Mouse (Mus musculus) embryonic facial prominence, embryonic 13.5 days (tissue): ENCODE measurements around the gene Atp8b5. TPM values are rescaled to one million over a fixed set of nuclear protein-coding genes. Genes with fewer than 3 reads are reported as not detected.

ENCODE experiments used
- ATAC-seq: fragments of 200-750 bp; cut with Nextera tagmentation; 2 replicates; pipeline ENCODE4 v1.8.0; 2017; ENCODE audit warnings: low read depth; ENCODE audit not compliant: insufficient number of reproducible peaks, insufficient read depth, low FRiP score, low TSS enrichment
- H3K27ac ChIP-seq: fragments of 300-500 bp; sonication (generic); 2 replicates; pipeline ENCODE4 v1.5.1; 2015; ENCODE audit warnings: moderate library complexity, mild to moderate bottlenecking, inconsistent platforms
- H3K27me3 ChIP-seq: fragments of 300-500 bp; sonication (generic); 2 replicates; pipeline ENCODE4 v1.6.1; 2015; ENCODE audit warnings: mild to moderate bottlenecking, inconsistent platforms
- H3K36me3 ChIP-seq: fragments of 300-500 bp; sonication (generic); 2 replicates; pipeline ENCODE4 v1.6.1; 2015; ENCODE audit warnings: mild to moderate bottlenecking, inconsistent platforms
- H3K4me1 ChIP-seq: fragments of 300-500 bp; sonication (generic); 2 replicates; pipeline ENCODE4 v1.6.1; 2015; ENCODE audit warnings: inconsistent platforms
- H3K4me2 ChIP-seq: fragments of 300-500 bp; sonication (generic); 2 replicates; pipeline ENCODE4 v1.6.1; 2015; ENCODE audit warnings: moderate library complexity, mild to moderate bottlenecking, inconsistent platforms
- H3K4me3 ChIP-seq: fragments of 300-500 bp; sonication (generic); 2 replicates; pipeline ENCODE4 v1.5.1; 2015; ENCODE audit warnings: mild to moderate bottlenecking, inconsistent platforms
- H3K9ac ChIP-seq: fragments of 300-500 bp; sonication (generic); 2 replicates; pipeline ENCODE4 v1.6.1; 2015; ENCODE audit warnings: mild to moderate bottlenecking, inconsistent platforms
- H3K9me3 ChIP-seq: fragments of 300-500 bp; sonication (generic); 2 replicates; pipeline ENCODE4 v1.6.1; 2016; ENCODE audit warnings: inconsistent platforms
- WGBS: fragments of 180-500 bp; shearing (Covaris S2); methylation state at CpG from one replicate; pipeline ENCODE4 v1.1.7; 2015; ENCODE audit warnings: mixed read lengths; 5-methylcytosine and 5-hydroxymethylcytosine counted together
- polyA plus RNA-seq: library from polyadenylated mRNA; unstranded; fragments of >200 nt; fragmentation: Nextera tagmentation; extraction: Ambion mirVana; gene quantifications from 2 replicates; pipeline ENCODE4 v1.2.1, GENCODE M21; 2015

Atp8b5 gene
- polyA plus RNA-seq, 1 experiment from 2014 or later = 0.41 TPM

DNA sequence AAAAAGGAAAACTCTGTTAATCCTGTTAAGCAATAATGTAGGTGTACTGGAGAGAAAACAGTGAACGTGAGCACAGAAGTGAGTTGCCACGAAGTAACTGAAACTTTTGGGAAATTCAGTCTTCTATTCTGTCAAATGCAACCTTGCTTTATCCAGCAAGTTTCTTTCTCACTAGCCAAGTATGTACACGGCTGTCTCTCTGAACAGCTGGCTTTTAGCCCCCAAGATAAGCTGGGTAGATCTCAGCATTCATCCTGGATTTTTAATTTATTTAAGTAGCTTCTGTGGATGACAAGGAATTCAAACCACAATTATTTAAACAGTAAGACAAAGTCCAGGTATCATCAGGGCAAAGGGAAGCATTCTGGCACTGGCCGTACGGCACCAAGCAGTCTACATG lies 100.3 kb downstream of the Atp8b5 start:
- Histone ChIP-seq H3K4me3 (no peak overlapping the region), H3K9ac (no peak overlapping the region), H3K36me3 (no peaks in the 10 kb centered on the region), H3K9me3 (no peaks in the 10 kb centered on the region), H3K27me3 (no peaks in the 10 kb centered on the region; the same call in 1 of the 2 replicates), H3K4me2 (no peak overlapping the region), H3K27ac (no peak overlapping the region), H3K4me1 (no peaks in the 10 kb centered on the region)
- no peak for ATAC-seq
- 89% methylated on average over 5 of the region's 5 CpGs for WGBS

DNA sequence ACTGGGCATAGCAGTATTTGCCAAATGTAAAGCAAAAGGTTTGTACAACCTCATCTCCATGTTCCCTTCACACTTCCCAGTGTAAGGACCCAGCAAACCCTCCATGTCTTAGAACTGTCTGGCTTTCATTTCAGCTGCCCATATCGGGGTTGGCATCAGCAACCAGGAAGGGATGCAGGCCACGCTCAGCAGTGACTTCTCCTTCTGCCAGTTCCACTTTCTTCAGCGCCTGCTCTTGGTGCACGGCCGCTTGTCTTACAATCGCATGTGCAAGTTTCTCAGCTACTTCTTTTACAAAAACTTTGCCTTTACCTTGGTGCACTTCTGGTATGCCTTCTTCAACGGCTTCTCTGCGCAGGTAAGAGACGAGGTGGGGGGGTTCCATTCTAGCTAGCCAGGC lies 100.8 kb downstream of the Atp8b5 start:
- Histone ChIP-seq H3K27ac (no peak overlapping the region), H3K9ac (no peak overlapping the region), H3K9me3 (no peaks in the 10 kb centered on the region), H3K27me3 (no peaks in the 10 kb centered on the region; the same call in 1 of the 2 replicates), H3K4me2 (no peak overlapping the region), H3K4me1 (no peaks in the 10 kb centered on the region), H3K4me3 (no peak overlapping the region), H3K36me3 (no peaks in the 10 kb centered on the region)
- WGBS = 92% methylated on average over 9 of the region's 9 CpGs
- no peak for ATAC-seq

DNA sequence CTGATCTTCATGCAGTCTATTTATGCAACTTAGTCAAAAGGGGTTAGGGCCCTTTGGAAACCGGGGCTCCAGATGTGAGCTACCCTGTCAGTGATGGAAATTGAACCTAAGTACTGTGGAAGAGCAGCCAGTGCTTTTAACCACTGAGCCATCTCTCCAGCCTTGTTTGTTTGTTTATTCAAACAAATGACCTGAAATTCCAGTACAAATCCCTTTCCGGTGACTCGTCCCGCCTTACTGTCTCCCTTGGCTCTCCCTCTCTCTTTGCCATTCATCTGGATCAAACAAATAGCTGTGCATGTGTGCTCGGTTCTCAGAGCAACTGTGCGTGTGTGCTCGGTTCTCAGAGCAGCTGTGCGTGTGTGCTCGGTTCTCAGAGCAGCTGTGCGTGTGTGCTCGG lies 104.4 kb downstream of the Atp8b5 start:
- Histone ChIP-seq H3K4me2 (no peak overlapping the region), H3K36me3 (no peaks in the 10 kb centered on the region), H3K4me1 (no peaks in the 10 kb centered on the region), H3K9me3 (no peaks in the 10 kb centered on the region), H3K4me3 (no peak overlapping the region), H3K27ac (no peak overlapping the region), H3K27me3 (no peaks in the 10 kb centered on the region; the same call in 1 of the 2 replicates), H3K9ac (no peak overlapping the region)
- ATAC-seq = no peak
- WGBS = 56% methylated on average over 11 of the region's 11 CpGs

DNA sequence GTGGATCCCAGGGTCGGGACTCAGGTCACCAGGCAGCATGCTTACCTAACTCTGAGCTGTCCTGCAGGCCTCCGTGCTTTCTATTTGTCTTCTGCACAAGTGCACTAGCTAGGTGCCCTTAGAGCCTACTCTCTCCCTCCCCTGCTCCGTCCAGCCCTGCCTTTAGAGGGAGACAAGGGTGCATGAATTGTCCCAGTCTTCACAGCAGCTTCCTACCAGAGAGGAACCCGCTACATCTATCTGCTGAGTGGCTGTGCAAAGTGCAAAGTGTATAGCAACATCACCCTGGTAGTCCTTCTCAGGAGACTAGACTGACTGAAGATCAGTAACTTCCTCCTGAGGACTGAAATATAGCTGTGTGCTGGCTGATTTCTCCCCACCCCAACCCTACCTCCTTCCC lies 105.2 kb downstream of the Atp8b5 start:
- no peaks in the 10 kb centered on the region for H3K4me1 ChIP-seq
- no peak overlapping the region for H3K9ac ChIP-seq
- H3K9me3 ChIP-seq = no peaks in the 10 kb centered on the region
- no peak overlapping the region for H3K4me2 ChIP-seq
- no peaks in the 10 kb centered on the region for H3K36me3 ChIP-seq
- 67% methylated on average over 4 of the region's 4 CpGs for WGBS
- H3K4me3 ChIP-seq = no peak overlapping the region
- no peak for ATAC-seq
- no peak overlapping the region for H3K27ac ChIP-seq
- H3K27me3 ChIP-seq = no peaks in the 10 kb centered on the region; the same call in 1 of the 2 replicates

DNA sequence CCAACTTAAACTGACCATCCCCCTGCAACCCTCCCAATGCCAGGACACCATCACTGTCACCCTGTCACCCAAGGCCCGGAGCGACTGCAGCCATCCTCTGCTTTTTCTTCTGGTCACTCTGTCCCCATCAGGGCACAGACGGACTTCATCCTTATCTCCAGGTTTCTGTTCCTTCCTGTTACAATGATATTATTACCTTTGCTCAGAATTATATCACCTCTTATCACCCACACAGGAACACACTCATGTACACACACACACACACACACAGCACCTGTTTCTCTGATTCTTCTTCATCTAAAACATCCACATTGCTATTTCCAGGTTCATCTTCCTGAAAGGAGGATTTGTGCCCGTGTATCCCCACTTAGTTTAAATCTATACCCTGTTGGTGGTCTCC lies 107.3 kb downstream of the Atp8b5 start:
- H3K27me3 ChIP-seq = no peaks in the 10 kb centered on the region; the same call in 1 of the 2 replicates
- no peak overlapping the region for H3K27ac ChIP-seq
- H3K9ac ChIP-seq = no peak overlapping the region
- no peaks in the 10 kb centered on the region for H3K36me3 ChIP-seq
- 84% methylated on average over 4 of the region's 4 CpGs for WGBS
- H3K4me3 ChIP-seq = no peak overlapping the region
- no peaks in the 10 kb centered on the region for H3K4me1 ChIP-seq
- H3K4me2 ChIP-seq = no peak overlapping the region
- no peaks in the 10 kb centered on the region for H3K9me3 ChIP-seq
- ATAC-seq = no peak

DNA sequence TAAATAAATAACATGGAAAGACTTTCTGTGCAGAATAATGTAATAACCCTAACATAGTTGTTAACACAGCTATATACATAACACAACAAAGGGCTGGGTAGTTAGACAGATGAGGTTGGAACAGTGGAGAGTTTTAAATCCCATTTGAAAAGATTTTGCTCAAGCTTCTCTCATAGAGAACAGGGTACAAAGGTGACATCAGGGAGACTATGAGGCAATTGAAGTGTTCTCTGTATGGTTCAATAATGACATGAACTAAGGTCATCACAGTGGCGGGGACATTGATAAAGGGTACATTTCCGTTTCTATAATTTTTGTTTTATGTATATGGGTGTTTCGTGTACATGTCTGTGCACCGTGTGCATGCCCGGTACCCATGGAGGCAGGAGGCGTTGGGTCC lies 112.6 kb downstream of the Atp8b5 start:
- Histone ChIP-seq H3K9ac (no peak overlapping the region), H3K9me3 (no peaks in the 10 kb centered on the region), H3K4me1 (peaks cover 21% of the 10 kb centered on the region), H3K36me3 (no peaks in the 10 kb centered on the region), H3K4me3 (no peak overlapping the region), H3K27me3 (peaks cover 9% of the 10 kb centered on the region), H3K27ac (no peak overlapping the region), H3K4me2 (no peak overlapping the region)
- ATAC-seq = no peak
- whole genome bisulfite sequencing = 89% methylated on average over 6 of the region's 6 CpGs

DNA sequence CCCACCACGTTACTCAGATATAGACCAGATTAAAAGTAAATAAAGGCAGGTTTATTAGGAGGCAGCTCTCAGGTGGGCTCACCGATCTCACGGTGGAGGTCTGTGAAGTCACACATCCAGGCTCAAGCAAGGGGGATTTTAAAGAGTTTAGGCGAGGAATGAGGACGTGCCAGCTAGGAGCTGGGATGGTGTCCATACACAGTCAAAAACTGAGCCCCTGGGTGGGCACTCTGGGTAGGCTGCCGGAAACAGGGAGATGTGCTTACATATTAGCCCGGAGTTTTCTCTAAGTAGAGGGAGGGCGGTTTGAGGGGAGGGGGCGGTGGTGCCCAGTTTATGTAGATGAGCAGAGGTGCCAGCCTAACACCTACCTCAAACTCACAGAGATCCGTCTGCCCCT lies 114.0 kb downstream of the Atp8b5 start:
- Histone ChIP-seq H3K4me2 (peak overlapping the region; percentile 76), H3K4me1 (peaks cover 21% of the 10 kb centered on the region), H3K9me3 (no peaks in the 10 kb centered on the region), H3K9ac (peak overlapping the region; percentile 84; the same call in 1 of the 2 replicates), H3K36me3 (no peaks in the 10 kb centered on the region), H3K27me3 (peaks cover 9% of the 10 kb centered on the region), H3K4me3 (peak overlapping the region; percentile 72), H3K27ac (no peak overlapping the region)
- 64% methylated on average over 10 of the region's 10 CpGs for WGBS
- ATAC-seq = no peak

DNA sequence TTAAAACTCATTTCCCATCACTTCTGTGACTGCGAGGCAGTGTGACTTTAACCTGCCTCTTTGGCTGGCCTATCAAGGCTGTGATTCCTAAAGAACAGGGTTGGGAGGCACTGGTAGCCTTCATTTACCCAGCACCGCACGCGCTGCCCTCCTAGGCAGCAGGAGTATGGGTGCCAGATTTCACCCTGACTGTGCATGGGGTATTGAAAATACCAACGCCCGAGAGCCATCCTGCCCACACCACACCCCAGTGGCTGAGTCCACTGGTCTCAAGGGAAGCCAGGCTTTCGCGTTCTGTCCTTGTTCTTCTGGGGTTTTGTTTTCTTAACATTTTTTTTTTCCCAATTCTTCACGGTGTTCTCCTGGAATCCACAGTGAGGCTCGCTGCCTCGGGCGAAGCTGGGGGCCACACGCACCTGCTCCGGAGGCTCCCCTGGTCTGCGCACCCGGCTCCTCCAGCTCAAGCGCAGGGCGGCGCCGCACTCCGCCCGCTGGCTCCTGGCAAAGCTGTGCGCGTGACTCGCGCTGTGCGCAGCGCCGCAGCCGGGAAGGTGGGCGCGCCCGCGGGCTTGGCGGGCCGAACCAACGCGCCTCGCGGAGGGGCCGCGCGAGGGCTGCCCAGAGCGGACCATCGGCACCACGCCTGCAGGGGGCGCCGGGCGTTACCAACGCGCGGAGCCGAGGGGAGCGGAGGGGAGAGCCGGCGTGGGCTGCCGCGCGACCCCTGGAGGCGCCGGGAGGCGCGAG lies 114.6 kb downstream of the Atp8b5 start, which contains the start of gene Rusc2:
TSS of gene Rusc2 (plus strand) at position 572 of the 747 bp plus-strand sequence.
- Histone ChIP-seq H3K36me3 (no peaks in the 10 kb centered on the region), H3K27ac (peak within 1 kb of the TSS; percentile 44; the same call in 1 of the 2 replicates), H3K4me2 (peak within 1 kb of the TSS; percentile 76), H3K9me3 (no peaks in the 10 kb centered on the region), H3K27me3 (peaks cover 9% of the 10 kb centered on the region), H3K4me1 (peaks cover 21% of the 10 kb centered on the region), H3K4me3 (peak within 1 kb of the TSS; percentile 72), H3K9ac (peak within 1 kb of the TSS; percentile 84)
- whole genome bisulfite sequencing = under 1% methylated on average over 48 of the region's 63 CpGs
- ATAC-seq = peak; percentile 85

DNA sequence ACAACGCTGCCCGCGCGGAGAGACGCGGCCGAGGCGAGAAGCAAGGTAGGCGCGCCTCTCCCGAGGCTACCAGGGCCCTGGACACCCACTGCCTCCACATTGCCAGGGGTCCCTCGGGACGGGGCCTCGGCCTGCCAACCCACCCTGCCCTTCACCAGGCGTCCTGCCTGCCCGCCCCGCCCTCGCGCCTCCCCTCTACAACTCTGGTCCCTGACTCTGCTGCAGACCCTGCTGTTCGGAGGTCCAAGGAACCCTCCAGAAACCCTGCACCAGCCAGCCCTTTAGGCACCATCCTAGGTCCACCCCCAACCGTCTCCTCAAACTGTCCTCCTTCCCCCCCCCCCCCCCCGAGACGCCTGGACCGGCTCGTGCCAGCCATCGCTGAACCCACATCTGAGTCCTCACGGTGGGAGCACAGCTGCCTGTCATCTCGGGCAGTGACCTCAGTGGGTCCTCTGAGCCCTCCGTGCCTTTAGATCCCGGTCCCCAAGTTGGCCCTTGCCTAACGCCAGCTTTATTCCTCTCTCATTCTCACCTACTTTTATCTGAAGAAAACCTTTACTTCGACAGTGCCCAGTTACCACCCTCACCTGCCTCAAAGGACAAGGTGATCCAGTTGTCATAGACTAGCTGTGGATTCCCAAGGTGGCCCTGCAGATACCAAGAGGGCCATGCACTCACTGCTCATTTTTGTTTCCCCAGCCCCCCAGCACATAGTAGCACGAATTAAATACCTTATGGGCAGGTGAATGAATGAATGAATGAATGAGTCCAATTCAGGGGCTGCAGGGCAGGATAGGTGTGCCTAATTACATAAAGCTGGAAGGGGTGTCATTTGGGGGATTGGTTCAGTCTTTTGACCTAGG lies 115.4 kb downstream of the Atp8b5 start:
- WGBS = 8% methylated on average over 28 of the region's 33 CpGs
- H3K27ac ChIP-seq = peak overlapping the region; percentile 44; the same call in 1 of the 2 replicates

DNA sequence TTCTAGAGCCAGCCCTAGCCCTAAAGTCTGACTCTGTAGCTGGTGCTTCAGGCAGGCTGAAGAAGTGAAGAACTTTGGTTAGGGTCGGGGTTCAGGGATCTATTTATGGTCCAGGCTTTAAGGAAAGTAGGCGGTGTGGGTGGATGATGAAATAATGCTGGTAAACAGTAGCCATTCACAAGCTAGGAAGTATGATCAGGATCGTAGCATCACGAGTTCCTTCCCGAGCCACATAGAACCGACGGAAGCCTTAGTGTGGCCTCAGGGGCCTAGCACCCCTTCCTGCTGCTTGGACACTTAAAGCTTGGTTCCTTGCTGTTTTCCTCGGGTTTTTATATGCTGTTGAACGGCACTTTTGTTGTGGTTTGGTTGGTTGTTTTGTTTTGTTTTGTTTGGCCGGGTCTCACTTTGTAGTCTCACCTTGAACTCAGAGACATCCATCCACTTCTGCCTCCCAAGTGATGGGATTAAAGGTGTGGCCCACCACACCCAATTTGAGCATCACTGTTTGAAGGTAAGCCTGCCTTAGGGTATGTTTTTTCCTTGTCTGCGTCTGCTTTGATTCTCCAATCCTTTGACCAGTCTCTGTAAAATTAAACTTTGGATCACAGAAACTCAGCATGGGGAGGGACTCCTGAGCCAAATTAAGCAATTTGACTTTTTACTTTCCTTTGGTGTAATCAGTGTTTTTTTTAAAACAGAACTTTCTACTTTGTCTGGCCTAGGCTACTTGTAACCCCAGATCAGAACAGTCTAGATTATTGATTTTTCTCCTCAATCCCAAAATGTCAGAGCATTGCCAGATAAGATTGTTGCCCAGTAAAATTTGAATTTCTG lies 116.5 kb downstream of the Atp8b5 start:
- whole genome bisulfite sequencing = 61% methylated on average over 11 of the region's 11 CpGs
- no peaks in the 10 kb centered on the region for H3K9me3 ChIP-seq
- H3K36me3 ChIP-seq = 0 out of 2 replicates have a peak, but pooled peaks cover 4% of the 10 kb centered on the region
- 0 out of 2 replicates have a peak overlapping the region, but pooled peaks have one; percentile 21 for H3K9ac ChIP-seq
- no peak for ATAC-seq
- H3K4me3 ChIP-seq = no peak overlapping the region
- peak overlapping the region; percentile 76 for H3K4me2 ChIP-seq
- H3K27me3 ChIP-seq = peaks cover 9% of the 10 kb centered on the region
- peaks cover 21% of the 10 kb centered on the region for H3K4me1 ChIP-seq
- H3K27ac ChIP-seq = no peak overlapping the region

More for the DNA sequence above, 115.4 kb downstream of the Atp8b5 start:
- peak overlapping the region; percentile 76 for H3K4me2 ChIP-seq
- peaks cover 21% of the 10 kb centered on the region for H3K4me1 ChIP-seq
- H3K27me3 ChIP-seq = peaks cover 9% of the 10 kb centered on the region
- no peaks in the 10 kb centered on the region for H3K36me3 ChIP-seq
- ATAC-seq = peak; percentile 68
- H3K9ac ChIP-seq = peak overlapping the region; percentile 84
- H3K9me3 ChIP-seq = no peaks in the 10 kb centered on the region
- peak overlapping the region; percentile 72 for H3K4me3 ChIP-seq

DNA sequence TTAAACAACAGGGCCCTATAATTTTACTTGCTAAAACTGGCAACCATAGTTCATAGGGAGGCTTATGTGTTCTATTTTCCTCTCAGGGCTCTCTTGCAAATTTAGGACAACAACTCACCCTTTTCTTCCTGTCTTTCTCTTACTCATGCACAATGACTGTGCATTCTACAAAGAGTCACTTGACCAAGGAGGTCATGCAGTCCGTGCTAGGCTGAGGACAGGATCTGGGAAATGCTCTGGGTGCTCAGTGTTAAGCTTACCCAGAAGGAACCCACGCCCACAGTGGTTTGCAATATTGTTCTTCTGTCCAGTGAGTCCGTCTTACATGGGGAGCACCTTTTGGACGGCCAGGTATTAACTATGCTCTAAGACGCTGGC lies 117.1 kb downstream of the Atp8b5 start:
- Histone ChIP-seq H3K4me3 (no peak overlapping the region), H3K27me3 (peaks cover 9% of the 10 kb centered on the region), H3K27ac (no peak overlapping the region), H3K36me3 (0 out of 2 replicates have a peak, but pooled peaks cover 6% of the 10 kb centered on the region), H3K4me2 (no peak overlapping the region), H3K9me3 (no peaks in the 10 kb centered on the region), H3K9ac (no peak overlapping the region), H3K4me1 (peaks cover 21% of the 10 kb centered on the region)
- no peak for ATAC-seq
- WGBS = 84% methylated on average over 5 of the region's 5 CpGs
